Mouse (Mus musculus) limb, embryonic 10.5 days (tissue): ENCODE measurements around the gene Hist1h1d. TPM values are rescaled to one million over a fixed set of nuclear protein-coding genes. Genes with fewer than 3 reads are reported as not detected.
"Not testable (repeated sequence)": the region's sequence is repeated elsewhere in the genome, so short reads cannot be mapped to it uniquely, and the experiment has no call there.

Experiments
- DNase-seq: peaks from one replicate; pipeline ENCODE4 v3.0.0-alpha.2; 2017; ENCODE audit warnings: low spot score
- H3K27ac ChIP-seq: fragments of 300-500 bp; sonication (generic); 2 replicates; pipeline ENCODE4 v1.5.1; 2016; ENCODE audit warnings: mild to moderate bottlenecking
- H3K27me3 ChIP-seq: fragments of 300-500 bp; sonication (generic); 2 replicates; pipeline ENCODE4 v1.6.1; 2016; ENCODE audit warnings: low read depth, mild to moderate bottlenecking; ENCODE audit not compliant: poor library complexity, severe bottlenecking
- H3K36me3 ChIP-seq: fragments of 300-500 bp; sonication (generic); 2 replicates; pipeline ENCODE4 v1.6.1; 2016; ENCODE audit warnings: mild to moderate bottlenecking, moderate library complexity
- H3K4me1 ChIP-seq: fragments of 300-500 bp; sonication (generic); 2 replicates; pipeline ENCODE4 v1.6.1; 2016
- H3K4me3 ChIP-seq: fragments of 300-500 bp; sonication (generic); 2 replicates; pipeline ENCODE4 v1.5.1; 2016; ENCODE audit warnings: mild to moderate bottlenecking, moderate library complexity
- H3K9me3 ChIP-seq: fragments of 300-500 bp; sonication (generic); replicated peaks from 2 replicates; pipeline ENCODE4 v1.6.1; 2016; ENCODE audit warnings: mild to moderate bottlenecking
- WGBS: fragments of 180-500 bp; shearing (Covaris S2); methylation state at CpG from one replicate; pipeline ENCODE4 v1.1.7; 2016; 5-methylcytosine and 5-hydroxymethylcytosine counted together
- polyA plus RNA-seq: library from polyadenylated mRNA; unstranded; fragments of >200 nt; fragmentation: Nextera tagmentation; extraction: Ambion mirVana; gene quantifications from 2 replicates; pipeline ENCODE4 v1.2.1, GENCODE M21; 2016

The Hist1h1d gene
- polyA plus RNA-seq, 1 experiment from 2014 or later = 0.59 TPM

DNA sequence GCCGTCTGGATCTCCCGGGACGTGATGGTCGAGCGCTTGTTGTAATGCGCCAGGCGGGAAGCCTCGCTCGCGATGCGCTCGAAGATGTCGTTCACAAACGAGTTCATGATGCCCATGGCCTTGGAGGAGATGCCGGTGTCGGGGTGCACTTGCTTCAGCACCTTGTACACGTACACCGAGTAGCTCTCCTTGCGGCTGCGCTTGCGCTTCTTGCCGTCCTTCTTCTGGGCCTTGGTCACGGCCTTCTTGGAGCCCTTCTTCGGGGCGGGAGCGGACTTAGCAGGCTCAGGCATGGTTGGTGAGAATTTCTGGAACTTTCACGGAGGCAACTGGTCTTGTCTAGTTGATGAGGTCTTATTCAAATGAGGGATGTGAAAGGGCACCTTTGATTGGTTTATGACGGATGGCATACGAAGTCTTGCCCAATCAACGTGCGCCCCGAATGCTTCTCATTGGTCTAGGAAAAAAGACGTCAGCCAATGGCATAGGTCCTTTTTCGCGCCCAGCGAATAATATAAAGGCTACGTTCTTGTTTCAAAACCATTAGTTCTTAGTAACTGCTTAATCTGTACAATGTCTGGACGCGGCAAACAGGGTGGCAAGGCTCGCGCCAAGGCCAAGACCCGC is 20.9 kb downstream of the Hist1h1d start, which contains the start of the genes Hist1h2bf and Hist1h2ad:
Hist1h2bf (minus strand) TSS at position 299 of the 627 bp plus-strand sequence.
Hist1h2ad (plus strand) TSS at position 484 of the 627 bp plus-strand sequence.
- not testable (repeated sequence) for H3K27me3 ChIP-seq, H3K36me3 ChIP-seq, H3K9me3 ChIP-seq
- Histone ChIP-seq H3K27ac (peak within 1 kb of the TSS; percentile 91), H3K4me3 (peak within 1 kb of the TSS; percentile 56), H3K4me1 (peaks cover 26% of the 10 kb centered on the region)
- 1% methylated on average over 42 of the region's 42 CpGs for WGBS
- peak; percentile 84 for DNase-seq

DNA sequence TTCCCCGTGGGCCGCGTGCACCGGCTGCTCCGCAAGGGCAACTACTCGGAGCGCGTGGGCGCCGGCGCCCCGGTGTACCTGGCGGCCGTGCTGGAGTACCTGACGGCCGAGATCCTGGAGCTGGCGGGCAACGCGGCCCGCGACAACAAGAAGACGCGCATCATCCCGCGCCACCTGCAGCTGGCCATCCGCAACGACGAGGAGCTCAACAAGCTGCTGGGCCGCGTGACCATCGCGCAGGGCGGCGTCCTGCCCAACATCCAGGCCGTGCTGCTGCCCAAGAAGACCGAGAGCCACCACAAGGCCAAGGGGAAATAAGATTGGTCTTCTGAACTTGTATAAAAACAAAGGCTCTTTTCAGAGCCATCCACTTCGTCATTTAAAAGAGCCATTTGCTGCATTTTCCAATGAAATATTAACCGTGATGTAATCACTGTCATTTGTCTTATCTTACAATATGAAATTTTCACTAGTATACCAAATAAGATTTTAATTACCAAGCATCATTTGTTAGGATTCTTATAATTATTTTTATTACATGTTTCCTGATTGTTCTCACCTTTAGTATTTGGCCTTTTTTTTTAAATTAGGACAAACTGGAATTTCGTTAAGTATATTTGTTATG is 21.6 kb downstream of the Hist1h1d start:
- not testable (repeated sequence) for H3K9me3 ChIP-seq, H3K36me3 ChIP-seq, H3K27me3 ChIP-seq, DNase-seq
- H3K4me1 ChIP-seq = peaks cover 26% of the 10 kb centered on the region
- H3K4me3 ChIP-seq = peak overlapping the region; percentile 56
- peak overlapping the region; percentile 91 for H3K27ac ChIP-seq
- under 1% methylated on average over 10 of the region's 39 CpGs for WGBS

DNA sequence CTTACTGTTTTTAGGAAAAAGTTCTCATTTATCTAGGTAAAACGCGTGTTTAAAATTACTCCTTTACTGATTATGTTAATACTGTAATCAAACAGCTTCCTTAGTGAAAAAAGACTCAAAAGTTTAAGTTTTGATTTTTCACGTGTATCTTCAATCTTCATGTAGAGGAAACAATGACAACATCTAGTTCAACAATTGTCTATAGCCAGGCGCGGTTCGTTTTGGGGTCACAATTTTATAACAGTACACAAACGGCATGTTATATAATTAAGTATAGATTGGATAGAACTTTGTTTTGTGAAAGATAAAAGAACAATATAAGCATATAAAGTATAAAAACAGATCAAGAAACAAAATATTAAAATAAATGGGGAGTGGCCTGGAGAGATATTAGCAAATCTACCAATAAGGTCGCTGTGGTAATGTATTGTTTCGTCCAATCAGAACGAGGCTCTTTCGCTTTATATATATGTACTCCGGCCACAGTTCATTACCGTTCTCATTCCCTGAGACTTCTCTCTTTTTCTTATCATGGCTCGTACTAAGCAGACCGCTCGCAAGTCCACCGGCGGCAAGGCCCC is 22.3 kb downstream of the Hist1h1d start, which contains the start of gene Hist1h3d:
Hist1h3d (plus strand) TSS at position 493 of the 581 bp plus-strand sequence.
- WGBS = under 1% methylated on average over 18 of the region's 18 CpGs
- H3K4me3 ChIP-seq = peak within 1 kb of the TSS; percentile 56
- peak within 1 kb of the TSS; percentile 91 for H3K27ac ChIP-seq
- no peaks in the 10 kb centered on the region for H3K9me3 ChIP-seq
- no peak for DNase-seq
- no peaks in the 10 kb centered on the region for H3K36me3 ChIP-seq
- peaks cover 23% of the 10 kb centered on the region for H3K4me1 ChIP-seq
- H3K27me3 ChIP-seq = no peaks in the 10 kb centered on the region

DNA sequence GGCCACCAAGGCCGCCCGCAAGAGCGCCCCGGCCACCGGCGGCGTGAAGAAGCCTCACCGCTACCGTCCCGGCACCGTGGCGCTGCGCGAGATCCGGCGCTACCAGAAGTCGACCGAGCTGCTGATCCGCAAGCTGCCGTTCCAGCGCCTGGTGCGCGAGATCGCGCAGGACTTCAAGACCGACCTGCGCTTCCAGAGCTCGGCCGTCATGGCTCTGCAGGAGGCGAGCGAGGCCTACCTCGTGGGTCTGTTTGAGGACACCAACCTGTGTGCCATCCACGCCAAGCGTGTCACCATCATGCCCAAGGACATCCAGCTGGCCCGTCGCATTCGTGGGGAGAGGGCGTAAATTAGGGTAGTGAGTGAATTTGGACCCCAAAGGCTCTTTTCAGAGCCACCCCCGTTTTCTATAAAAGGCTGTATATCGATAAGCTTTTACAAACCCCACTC is 22.8 kb downstream of the Hist1h1d start:
- H3K4me1 ChIP-seq = peaks cover 28% of the 10 kb centered on the region
- H3K36me3 ChIP-seq, H3K27me3 ChIP-seq, H3K9me3 ChIP-seq, DNase-seq: not testable (repeated sequence)
- peak overlapping the region; percentile 91 for H3K27ac ChIP-seq
- H3K4me3 ChIP-seq = peak overlapping the region; percentile 56
- WGBS = 2% methylated on average over 8 of the region's 40 CpGs

DNA sequence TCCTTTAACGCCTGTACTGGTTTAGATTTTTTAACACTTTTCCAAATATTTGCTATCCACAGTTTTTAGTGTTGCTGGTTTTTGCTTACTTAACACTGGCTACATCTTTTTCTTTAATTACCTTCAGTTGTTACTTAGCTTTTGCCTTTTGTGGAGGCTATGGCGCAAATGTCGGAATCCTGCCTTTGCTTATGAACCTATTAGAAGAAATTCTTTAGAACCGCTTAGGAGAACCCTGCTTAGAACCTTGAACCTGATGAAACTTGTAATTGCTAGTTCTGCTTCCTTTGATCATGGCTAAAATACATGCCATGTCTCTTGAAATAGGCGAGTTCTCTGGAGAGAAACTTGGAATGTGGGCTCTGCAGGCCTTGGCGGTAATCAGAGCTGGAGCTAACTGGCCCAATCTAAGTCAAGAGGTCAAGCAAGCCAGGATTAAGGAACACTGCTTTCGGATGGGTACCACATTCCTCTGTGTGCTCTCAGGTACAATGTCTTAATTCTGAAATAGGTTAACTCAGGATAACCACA is 23.4 kb downstream of the Hist1h1d start:
- Histone ChIP-seq H3K4me3 (peak overlapping the region; percentile 56), H3K27ac (peak overlapping the region; percentile 91), H3K36me3 (no peaks in the 10 kb centered on the region), H3K27me3 (no peaks in the 10 kb centered on the region), H3K9me3 (no peaks in the 10 kb centered on the region), H3K4me1 (peaks cover 31% of the 10 kb centered on the region)
- peak; percentile 61 for DNase-seq
- WGBS = 5% methylated on average over 7 of the region's 7 CpGs

DNA sequence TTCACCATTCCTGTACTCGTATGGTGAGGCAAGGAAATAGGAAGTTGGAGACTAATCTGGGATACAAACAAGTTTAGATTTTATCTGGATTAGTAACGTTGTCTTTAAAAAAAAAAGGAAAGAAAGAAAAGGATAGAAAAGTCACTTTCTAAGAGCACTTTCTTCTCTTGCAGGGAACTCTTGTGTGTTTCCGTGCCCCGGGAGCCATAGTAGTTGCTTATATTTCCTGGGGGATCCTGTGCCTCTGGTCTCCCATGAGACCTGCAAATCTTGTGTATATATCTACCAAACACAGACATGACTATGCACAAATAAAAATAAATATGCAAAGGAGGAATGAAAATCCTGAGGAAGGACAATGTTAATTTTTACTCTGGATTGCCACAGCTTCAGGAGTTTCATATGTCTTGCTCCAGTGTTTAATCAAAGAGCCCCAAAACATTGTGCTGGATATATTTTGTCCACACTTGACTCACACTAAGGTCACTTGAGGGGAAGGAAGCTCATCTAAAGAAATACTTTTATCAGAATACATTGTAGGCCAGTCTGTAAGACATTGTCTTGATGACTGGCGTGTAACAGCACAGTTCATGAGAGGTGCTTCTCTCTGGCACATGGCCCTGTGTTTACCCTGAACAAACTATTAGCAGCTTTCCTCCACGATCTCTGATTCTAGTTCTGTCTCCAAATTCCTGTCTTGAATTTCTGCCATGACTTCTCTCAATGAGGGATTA is 24.0 kb downstream of the Hist1h1d start:
- WGBS = 57% methylated on average over 6 of the region's 6 CpGs
- no peaks in the 10 kb centered on the region for H3K27me3 ChIP-seq
- peak overlapping the region; percentile 56 for H3K4me3 ChIP-seq
- peak overlapping the region; percentile 91 for H3K27ac ChIP-seq
- H3K9me3 ChIP-seq = no peaks in the 10 kb centered on the region
- H3K4me1 ChIP-seq = peaks cover 31% of the 10 kb centered on the region
- H3K36me3 ChIP-seq = no peaks in the 10 kb centered on the region
- no peak for DNase-seq

DNA sequence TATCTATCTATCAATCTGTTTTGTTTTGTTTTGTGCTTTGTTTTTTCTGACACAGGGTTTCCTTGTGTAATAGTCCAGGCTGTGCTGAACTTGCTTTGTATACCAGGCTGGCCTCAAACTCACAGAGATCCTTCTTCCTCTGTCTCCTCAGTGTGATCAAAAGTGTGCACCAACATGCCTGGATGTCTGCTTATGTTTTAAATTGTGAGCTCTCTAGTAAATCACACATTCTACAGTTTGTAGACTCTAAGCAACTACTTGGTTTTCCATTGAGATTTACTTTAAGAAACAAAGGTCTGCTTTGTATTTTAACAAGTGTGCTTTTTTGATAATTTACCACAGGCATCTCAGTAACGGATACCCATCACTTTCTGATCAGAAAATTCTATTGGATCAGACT is 24.8 kb downstream of the Hist1h1d start:
- no peaks in the 10 kb centered on the region for H3K27me3 ChIP-seq
- 88% methylated on average over 1 of the region's 1 CpGs for WGBS
- H3K4me1 ChIP-seq = peaks cover 30% of the 10 kb centered on the region
- no peak for DNase-seq
- no peaks in the 10 kb centered on the region for H3K36me3 ChIP-seq
- H3K4me3 ChIP-seq = no peak overlapping the region
- H3K27ac ChIP-seq = peak overlapping the region; percentile 91
- H3K9me3 ChIP-seq = no peaks in the 10 kb centered on the region

DNA sequence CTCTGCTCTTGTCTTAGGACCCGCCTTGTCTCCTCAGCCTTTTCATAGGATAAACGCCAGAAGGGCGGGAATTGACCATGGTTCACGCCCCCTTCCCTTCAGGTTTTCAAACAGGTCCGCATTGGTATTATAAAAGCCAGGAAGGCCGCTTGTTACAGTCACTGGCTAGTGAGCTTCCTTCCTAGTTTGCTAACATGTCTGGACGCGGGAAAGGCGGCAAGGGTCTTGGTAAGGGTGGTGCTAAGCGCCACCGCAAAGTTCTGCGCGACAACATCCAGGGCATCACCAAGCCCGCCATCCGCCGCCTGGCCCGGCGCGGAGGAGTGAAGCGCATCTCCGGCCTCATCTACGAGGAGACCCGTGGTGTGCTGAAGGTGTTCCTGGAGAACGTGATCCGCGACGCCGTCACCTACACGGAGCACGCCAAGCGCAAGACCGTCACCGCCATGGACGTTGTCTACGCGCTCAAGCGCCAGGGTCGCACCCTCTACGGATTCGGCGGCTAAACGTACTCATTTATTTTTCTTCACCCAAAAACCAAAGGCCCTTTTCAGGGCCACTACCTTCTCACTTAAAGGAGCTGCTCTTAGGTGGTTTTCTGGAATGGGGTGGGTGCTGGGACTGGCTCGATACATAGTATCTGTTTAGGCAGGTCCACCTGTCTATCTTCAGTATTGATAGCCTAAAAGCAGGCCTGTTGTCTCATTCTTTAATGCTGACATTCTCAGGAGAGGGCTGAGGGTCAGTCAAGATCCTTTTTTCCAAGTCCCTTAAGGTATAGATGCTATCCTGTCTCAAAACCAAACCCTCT is 28.6 kb downstream of the Hist1h1d start, which contains the start of gene Hist1h4d:
Hist1h4d (plus strand) TSS at position 191 of the 811 bp plus-strand sequence.
- Histone ChIP-seq H3K27me3 (no peaks in the 10 kb centered on the region), H3K36me3 (no peaks in the 10 kb centered on the region), H3K9me3 (no peaks in the 10 kb centered on the region), H3K27ac (peak within 1 kb of the TSS; percentile 95), H3K4me3 (peak within 1 kb of the TSS; percentile 61), H3K4me1 (peaks cover 41% of the 10 kb centered on the region)
- 0% methylated on average over 43 of the region's 43 CpGs for WGBS
- DNase-seq = peak; percentile 95

DNA sequence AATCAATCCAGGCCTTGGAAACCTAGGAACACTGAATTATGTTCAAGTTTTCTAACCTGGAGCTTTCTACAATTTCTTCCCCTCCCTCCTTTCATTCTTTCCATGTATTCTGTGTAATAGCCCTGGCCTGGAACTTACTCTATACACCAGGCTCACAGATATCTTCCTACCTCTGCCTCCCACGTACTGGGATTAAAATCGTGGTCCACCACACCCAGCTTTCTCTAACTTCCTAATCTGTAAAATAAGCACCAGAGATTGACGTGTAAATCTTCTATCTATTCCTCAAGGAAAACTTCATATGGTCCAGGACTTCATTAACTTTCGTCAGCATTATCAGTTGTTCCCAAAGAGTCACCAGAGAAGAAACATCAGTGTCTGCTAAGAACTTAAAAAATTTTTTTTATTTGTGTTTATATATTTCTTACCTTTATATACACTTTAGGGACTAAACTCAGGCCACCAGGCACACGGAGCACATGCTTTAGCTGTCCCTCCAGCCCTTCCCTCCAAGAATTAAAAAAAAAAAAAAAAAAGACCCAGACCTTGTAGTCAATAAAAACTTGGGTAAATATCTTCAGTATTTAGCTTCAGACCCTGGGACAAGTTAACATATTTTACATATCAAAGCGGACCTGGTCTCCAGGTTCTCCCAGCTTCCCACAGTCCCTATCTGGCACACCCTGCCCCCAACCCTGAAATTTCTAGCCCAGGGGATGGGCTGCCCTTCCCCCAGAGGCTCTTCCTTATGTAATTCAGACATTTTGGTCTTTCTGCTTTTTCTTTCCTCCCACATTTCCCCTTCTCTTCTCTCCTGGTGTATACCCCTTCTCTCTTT is 29.4 kb downstream of the Hist1h1d start:
- Histone ChIP-seq H3K36me3 (no peaks in the 10 kb centered on the region), H3K9me3 (no peaks in the 10 kb centered on the region), H3K4me3 (peak overlapping the region; percentile 61), H3K27me3 (no peaks in the 10 kb centered on the region), H3K27ac (peak overlapping the region; percentile 95), H3K4me1 (peaks cover 39% of the 10 kb centered on the region)
- DNase-seq = no peak
- 5% methylated on average over 6 of the region's 6 CpGs for WGBS

DNA sequence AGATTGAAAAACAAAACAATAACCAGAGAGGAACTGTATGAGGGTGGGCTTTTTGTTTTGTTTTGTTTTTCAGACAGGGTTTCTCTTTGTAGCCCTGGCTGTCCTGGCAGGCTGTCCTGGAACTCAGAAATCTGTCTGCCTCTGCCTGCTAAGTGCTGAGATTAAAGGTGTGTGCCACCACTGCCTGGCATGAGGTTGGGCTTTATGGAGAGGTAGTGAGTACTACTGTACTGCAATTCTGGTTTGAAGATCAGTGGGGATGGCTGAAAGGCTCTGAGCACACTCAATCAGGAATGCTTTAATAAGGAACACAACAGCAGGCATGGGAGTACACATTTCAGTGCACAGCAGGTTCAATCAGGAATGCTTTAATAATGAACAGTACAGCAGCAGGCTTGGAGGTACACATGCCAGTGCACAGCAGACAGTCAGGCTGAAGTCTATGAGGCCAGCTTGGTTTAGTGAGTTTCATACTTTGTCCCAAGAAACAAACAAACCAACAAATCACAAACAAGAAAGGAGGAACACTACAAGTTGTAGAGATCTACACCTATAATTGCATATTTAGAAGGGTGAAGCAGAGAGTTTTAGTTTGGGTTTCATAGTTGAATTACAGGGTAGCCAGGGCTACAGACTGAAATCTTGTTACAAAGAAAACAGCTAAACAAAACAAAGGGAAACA is 30.5 kb downstream of the Hist1h1d start:
- DNase-seq = no peak
- H3K27me3 ChIP-seq = no peaks in the 10 kb centered on the region
- H3K9me3 ChIP-seq = no peaks in the 10 kb centered on the region
- H3K36me3 ChIP-seq = no peaks in the 10 kb centered on the region
- H3K4me3 ChIP-seq = peak overlapping the region; percentile 26; the same call in 1 of the 2 replicates
- peak overlapping the region; percentile 95 for H3K27ac ChIP-seq
- H3K4me1 ChIP-seq = peaks cover 39% of the 10 kb centered on the region

DNA sequence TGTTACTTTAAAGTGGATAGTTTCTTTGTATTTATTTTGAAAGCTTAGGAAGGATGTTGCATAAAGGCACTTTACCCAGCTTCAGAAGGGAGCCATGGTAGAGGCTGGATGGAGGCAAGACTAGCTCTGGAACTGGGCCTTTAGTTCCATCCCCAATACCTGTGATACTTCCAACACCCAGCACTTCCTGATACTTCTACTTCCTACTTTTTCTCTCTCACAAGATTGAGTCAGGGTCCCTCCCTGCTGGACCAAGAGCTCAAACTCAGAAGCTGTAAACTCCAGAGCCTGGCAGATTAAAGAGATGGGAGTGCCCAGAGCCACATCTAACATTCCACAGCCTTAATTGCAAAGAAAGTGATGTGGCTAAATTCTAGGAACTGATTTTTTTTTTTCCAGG is 31.3 kb downstream of the Hist1h1d start:
- DNase-seq = no peak
- Histone ChIP-seq H3K4me3 (peak overlapping the region; percentile 54), H3K27me3 (no peaks in the 10 kb centered on the region), H3K4me1 (peaks cover 39% of the 10 kb centered on the region), H3K36me3 (no peaks in the 10 kb centered on the region), H3K9me3 (no peaks in the 10 kb centered on the region), H3K27ac (peak overlapping the region; percentile 95)
